In the genomic region with DNA sequence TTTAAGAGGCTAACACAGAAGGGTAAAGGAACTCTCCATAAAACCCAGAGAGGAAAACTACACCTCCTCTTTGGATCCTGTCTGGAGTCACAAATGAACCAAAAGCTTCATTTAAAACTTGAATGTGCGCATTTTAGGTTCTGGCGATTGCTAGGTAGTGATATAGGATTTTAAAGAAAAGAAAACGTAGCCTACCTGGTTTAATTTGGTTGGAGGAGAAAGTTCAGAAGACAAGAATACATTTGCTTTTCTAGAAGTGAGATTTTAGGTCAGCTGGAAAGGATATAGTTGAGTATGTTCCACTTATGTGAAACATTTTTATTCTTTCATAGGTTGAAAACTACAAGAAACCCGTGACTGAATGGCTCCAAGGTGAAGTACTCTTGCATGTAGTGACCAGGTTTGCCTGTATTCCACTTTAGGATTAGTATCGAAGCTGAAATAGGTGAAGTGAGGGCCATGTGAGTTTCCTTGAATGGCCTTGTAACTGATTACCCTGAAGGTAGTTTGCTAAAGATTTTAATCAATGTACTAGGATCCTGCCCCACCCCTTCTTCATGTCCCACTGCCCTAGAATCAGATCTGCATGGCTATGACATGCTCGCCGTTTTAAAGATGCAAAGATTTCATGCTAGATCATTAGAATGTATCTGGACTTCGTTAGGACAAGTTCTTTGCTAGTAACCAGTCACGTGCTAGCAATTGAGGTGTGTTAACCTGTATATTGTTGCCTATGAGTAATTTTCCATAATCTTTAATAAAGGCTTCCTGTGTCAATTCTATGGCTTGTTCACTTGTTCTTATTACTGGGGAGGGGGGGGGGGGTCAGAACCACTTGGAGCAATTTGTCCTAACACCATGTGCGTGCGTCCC, we compare ENCODE assay signal across 8 mouse cellular contexts. TPM values are rescaled to one million over a fixed set of nuclear protein-coding genes. Genes with fewer than 3 reads are reported as not detected.
DNase-seq lines count a peak whose midpoint lies in the region; ATAC-seq and TF ChIP-seq lines count a peak whose summit lies in the region.

No protein-coding gene starts in this region.

- H3K27ac ChIP-seq in heart, embryonic 13.5 days (replicated peaks) = peak overlapping the region; percentile 96
- H3K27ac ChIP-seq in ES-Bruce4 (ENCODE audit: insufficient read depth, low read length) (peak overlapping the region; percentile 87), macrophage (no peak overlapping the region)
- peak overlapping the region; percentile 62 for H3K27ac ChIP-seq in forebrain, embryonic 16.5 days (ENCODE audit: low read length)

- H3K4me2 ChIP-seq in heart, embryonic 13.5 days = peak overlapping the region; percentile 95
- peak overlapping the region; percentile 87 for H3K4me2 ChIP-seq in forebrain, embryonic 16.5 days (ENCODE audit: low read length)

- H3K4me3 ChIP-seq in heart, embryonic 13.5 days = peak overlapping the region; percentile 93
- H3K4me3 ChIP-seq in ES-Bruce4 (ENCODE audit: low read depth, low read length) = peak overlapping the region; percentile 85
- H3K4me3 ChIP-seq in forebrain, embryonic 16.5 days (replicated peaks; ENCODE audit: low read length) = peak overlapping the region; percentile 52
- H3K4me3 ChIP-seq in macrophage (ENCODE audit: inconsistent target) = peak overlapping the region; percentile 53

- intact Hi-C loops in left cerebral cortex, postnatal 10 days (cut with DNase I) = loop anchor here (5.0 kb wide), 1 partner anchor 99 kb away; no protein-coding TSS in a partner anchor

- H3K27me3 ChIP-seq in heart, embryonic 13.5 days (replicated peaks) = no peaks in the 10 kb centered on the region
- H3K27me3 ChIP-seq in ES-Bruce4 (ENCODE audit: control insufficient read depth, insufficient read depth, low read length, poor library complexity, severe bottlenecking) = no peaks in the 10 kb centered on the region
- H3K27me3 ChIP-seq in forebrain, embryonic 16.5 days (replicated peaks; ENCODE audit: control insufficient read depth, insufficient read depth, low read length) = no peaks in the 10 kb centered on the region

- no peak for TF ChIP-seq EP300 in ES-Bruce4 (IDR thresholded peaks at IDR 0.05; ENCODE audit: insufficient read depth, low read depth, low read length)

- DNase-seq in heart, adult 11 months = no peak
- no peak for DNase-seq in gastrocnemius, postnatal 4 days (ENCODE audit: low spot score in 2 of 2)
- DNase-seq in adrenal gland, postnatal 14 days = no peak
- DNase-seq in left cerebral cortex, postnatal 10 days (ENCODE audit: extremely low spot score in 1 of 2, low spot score in 2 of 2) = no peak

- 22% methylated on average over 11 of the region's 11 CpGs for whole genome bisulfite sequencing in heart, embryonic 13.5 days
- WGBS in forebrain, embryonic 16.5 days = 20% methylated on average over 11 of the region's 11 CpGs
- WGBS in macrophage (ENCODE audit: missing documents) = 34% methylated on average over 11 of the region's 11 CpGs

- H3K9ac ChIP-seq in heart, embryonic 13.5 days = peak overlapping the region; percentile 99
- peak overlapping the region; percentile 83 for H3K9ac ChIP-seq in ES-Bruce4 (ENCODE audit: low read depth, poor library complexity, severe bottlenecking)
- peak overlapping the region; percentile 68 for H3K9ac ChIP-seq in forebrain, embryonic 16.5 days (replicated peaks; ENCODE audit: low read depth, low read length)

- TF ChIP-seq CTCF in ES-Bruce4 (IDR thresholded peaks at IDR 0.05; ENCODE audit: low read depth, low read length) = no peak

- H3K9me3 ChIP-seq in heart, embryonic 13.5 days = no peaks in the 10 kb centered on the region
- H3K9me3 ChIP-seq in ES-Bruce4 (replicated peaks; ENCODE audit: control insufficient read depth, insufficient read depth, low read length, poor library complexity, severe bottlenecking) = no peaks in the 10 kb centered on the region
- H3K9me3 ChIP-seq in forebrain, embryonic 16.5 days (ENCODE audit: control insufficient read depth, low read length) = no peaks in the 10 kb centered on the region

- H3K4me1 ChIP-seq in heart, embryonic 13.5 days = peaks cover 20% of the 10 kb centered on the region
- H3K4me1 ChIP-seq in ES-Bruce4 (ENCODE audit: control insufficient read depth, insufficient read depth, low read length) = peaks cover 1% of the 10 kb centered on the region
- H3K4me1 ChIP-seq in forebrain, embryonic 16.5 days (replicated peaks; ENCODE audit: control insufficient read depth, insufficient read depth, low read length) = peaks cover 14% of the 10 kb centered on the region

- peaks cover 43% of the 10 kb centered on the region for H3K36me3 ChIP-seq in heart, embryonic 13.5 days
- peaks cover 37% of the 10 kb centered on the region for H3K36me3 ChIP-seq in ES-Bruce4 (ENCODE audit: control insufficient read depth, insufficient read depth, low read length, poor library complexity, severe bottlenecking)
- peaks cover 4% of the 10 kb centered on the region; the same call in 1 of the 2 replicates for H3K36me3 ChIP-seq in forebrain, embryonic 16.5 days (ENCODE audit: control insufficient read depth, insufficient read depth)
- H3K36me3 ChIP-seq in macrophage (ENCODE audit: inconsistent target) = no peaks in the 10 kb centered on the region

- no peak for ATAC-seq in heart, embryonic 13.5 days (ENCODE audit: extremely low read depth, insufficient number of reproducible peaks, low FRiP score, low TSS enrichment)
- ATAC-seq in forebrain, embryonic 16.5 days = no peak

- peaks cover 7% of the 10 kb centered on the region; the same call in 1 of the 2 replicates for H3K79me2 ChIP-seq in macrophage (ENCODE audit: inconsistent target)

- no peak for TF ChIP-seq POLR2A in ES-Bruce4 (IDR thresholded peaks at IDR 0.05; ENCODE audit: insufficient read depth, low read length)

RNA-seq across cellular contexts. Expression of gene Usp46, which starts 25.6 kb away (rescaled TPM):
- polyA plus RNA-seq in heart, embryonic 13.5 days (2015; fragmentation: Nextera tagmentation; extraction: Ambion mirVana) = 23.8 and 26.0 TPM in 2 replicates
- 46.3 and 52.4 TPM in 2 replicates for polyA plus RNA-seq in ES-Bruce4 (2011; ENCODE audit: insufficient read depth, insufficient read length, low read depth, missing spikeins)
- 32.5 and 35.1 TPM in 2 replicates for polyA plus RNA-seq in forebrain, embryonic 16.5 days (2015; fragmentation: Nextera tagmentation; extraction: Ambion mirVana)
- total RNA-seq in macrophage (2018; cell fraction: chromatin; rRNA removed) = 10 to 100 TPM in 7 of 26 experiments, 1 to 10 TPM in 17, under 1 TPM in 2; 0.44 to 11.8 (median 8.1) TPM
- total RNA-seq in macrophage (2018; cell fraction: cytosol; rRNA removed) = 1 to 10 TPM; 4.8 to 9.4 (median 7.2) TPM
- total RNA-seq in macrophage (2018; cell fraction: nucleus; rRNA removed) = 10 to 100 TPM in 3 of 26 experiments, 1 to 10 TPM in 23; 2.1 to 16.1 (median 5.7) TPM
- polyA plus RNA-seq in macrophage (2018) = 4.6 to 10.2 TPM (median 6.1 TPM) in 3 replicates
- 10 to 100 TPM; 39.0 to 41.3 TPM for total RNA-seq in gastrocnemius, postnatal 4 days (2021)
- total RNA-seq in adrenal gland, postnatal 14 days (2021) = 29.8 and 32.3 TPM in 2 replicates
- 100 to 1,000 TPM; 144 to 148 TPM for total RNA-seq in left cerebral cortex, postnatal 10 days (2021)
